Mouse (Mus musculus): ENCODE measurements at regions not wholly inside any gene's neighbourhood (a gene's known extent, or its start where the extent isn't known, plus 50 kb on each side); places are given as distances from the start of the nearest gene placed in this dataset.

GRCm38 (mm10) chr9:23600623-23601022, 377.7 kb downstream of the Bmper start:
- Histone ChIP-seq H3K9ac (replicated peaks; ENCODE audit: low read length) (no peak overlapping the region), H3K27me3 (ENCODE audit: insufficient read depth, low read length) (no peaks in the 10 kb centered on the region), H3K4me2 (ENCODE audit: low read depth, low read length) (no peak overlapping the region), H3K36me3 (ENCODE audit: insufficient read depth, low read length) (no peaks in the 10 kb centered on the region), H3K27ac (no peak overlapping the region), H3K9me3 (ENCODE audit: low read length) (no peaks in the 10 kb centered on the region), H3K4me3 (ENCODE audit: low read length) (no peak overlapping the region), H3K4me1 (ENCODE audit: insufficient read depth, low read length) (no peaks in the 10 kb centered on the region)
- ATAC-seq (no peak), DNase-seq (ENCODE audit: low spot score) (no peak)
- no peak for TF ChIP-seq CTCF (IDR thresholded peaks at IDR 0.05; ENCODE audit: low read depth)
- WGBS: 97% methylated on average over 2 of the region's 2 CpGs
